Mouse (Mus musculus) thymus, postnatal 4 days (tissue): Measurements from ENCODE around the gene Pip4k2b.

Experiments used
- DNase-seq: peaks from one replicate; pipeline ENCODE4 v3.0.0; 2021

Pip4k2b gene

GRCm38 (mm10) chr11:97689861-97690260, 54.6 kb downstream of the Pip4k2b start:
- DNase-seq = peak; percentile 93

DNA sequence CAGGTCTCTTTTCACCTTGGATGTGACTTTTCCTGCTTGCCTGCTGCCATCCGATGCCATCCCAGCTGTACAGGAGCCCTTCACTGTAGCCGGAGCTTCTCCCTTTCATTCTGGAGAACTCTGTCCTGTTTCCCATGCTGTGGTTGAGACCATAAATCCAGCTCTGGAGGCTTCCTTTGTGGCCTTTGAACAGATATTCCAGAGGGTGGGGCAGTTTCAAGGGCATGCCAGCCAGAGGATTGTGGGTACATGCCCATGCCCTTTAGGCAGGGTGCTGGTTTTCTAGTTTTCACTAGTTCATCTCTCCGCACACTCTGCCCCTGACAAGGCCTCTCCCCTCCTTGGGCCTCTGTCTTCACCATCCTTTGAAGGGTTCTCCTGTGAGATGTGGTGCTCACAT, 57.4 kb downstream of the Pip4k2b start:
- no peak for DNase-seq

DNA sequence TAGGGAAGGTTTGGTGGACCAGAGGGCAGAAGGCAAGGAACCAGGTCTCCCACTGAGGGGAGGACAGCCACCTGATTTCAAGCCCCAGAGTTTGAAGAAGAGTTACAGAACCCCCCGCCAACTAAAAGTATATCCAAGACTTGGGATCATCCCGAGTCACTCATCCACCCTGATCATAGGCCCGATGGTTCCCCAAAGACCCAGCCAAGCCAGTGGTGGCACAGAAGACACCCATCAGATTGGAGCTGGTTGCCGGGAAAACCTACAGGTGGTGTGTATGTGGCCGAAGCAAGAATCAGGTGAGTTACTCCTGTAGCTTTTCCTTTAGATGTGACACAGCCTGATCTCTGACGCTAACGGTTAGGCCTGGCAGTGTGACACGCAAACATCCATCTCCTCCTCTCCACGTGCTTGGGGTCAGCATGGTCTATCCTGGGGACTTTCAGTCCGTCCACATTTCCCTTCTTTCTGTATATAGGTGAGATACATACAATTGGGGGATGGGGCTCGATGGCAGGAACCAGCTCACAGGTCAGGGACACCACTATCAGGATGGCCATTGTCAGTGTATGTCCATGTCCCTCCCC, 58.1 kb downstream of the Pip4k2b start:
- DNase-seq = no peak

DNA sequence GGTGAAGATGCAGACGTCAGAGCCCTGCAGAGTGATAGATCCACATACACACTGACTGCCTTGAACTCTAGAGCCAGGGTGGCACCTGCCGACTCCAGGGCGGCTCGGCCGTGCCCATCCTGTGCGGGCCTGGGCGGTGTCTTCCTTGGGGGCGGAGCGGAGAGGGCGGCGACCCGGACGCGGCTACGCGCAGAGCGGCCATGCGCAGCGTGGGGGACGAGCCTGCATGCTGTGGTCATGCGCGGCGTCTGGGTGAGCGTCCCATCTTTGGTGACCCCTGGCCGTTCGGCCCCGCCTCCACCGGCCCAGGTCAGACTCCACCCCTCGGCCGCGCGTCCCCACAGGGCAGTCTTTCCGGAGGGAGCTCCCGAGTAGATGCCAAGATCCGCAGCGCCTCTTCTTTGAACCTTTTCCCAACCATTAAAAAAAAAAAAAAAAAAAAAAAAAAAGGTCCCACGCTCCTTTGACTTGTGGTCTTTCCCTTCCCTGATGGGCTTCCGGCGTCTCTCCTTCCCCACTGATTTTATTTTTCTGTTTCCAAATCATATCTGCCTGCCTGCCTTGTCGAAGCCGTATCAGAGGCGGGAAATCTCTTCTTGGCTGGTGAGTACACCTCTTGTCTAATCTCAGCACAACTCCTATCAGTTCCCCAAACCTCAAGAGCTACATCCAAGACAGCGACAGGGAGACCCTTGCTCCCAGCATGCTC, 58.7 kb downstream of the Pip4k2b start, which contains the start of gene Cisd3:
TSS of gene Cisd3 (plus strand) at position 214 of the 709 bp plus-strand sequence.
- peak; percentile 85 for DNase-seq

- DNase-seq = no peak
Observed at GRCm38 (mm10) chr11:97684766-97685165, 59.7 kb downstream of the Pip4k2b start.

DNA sequence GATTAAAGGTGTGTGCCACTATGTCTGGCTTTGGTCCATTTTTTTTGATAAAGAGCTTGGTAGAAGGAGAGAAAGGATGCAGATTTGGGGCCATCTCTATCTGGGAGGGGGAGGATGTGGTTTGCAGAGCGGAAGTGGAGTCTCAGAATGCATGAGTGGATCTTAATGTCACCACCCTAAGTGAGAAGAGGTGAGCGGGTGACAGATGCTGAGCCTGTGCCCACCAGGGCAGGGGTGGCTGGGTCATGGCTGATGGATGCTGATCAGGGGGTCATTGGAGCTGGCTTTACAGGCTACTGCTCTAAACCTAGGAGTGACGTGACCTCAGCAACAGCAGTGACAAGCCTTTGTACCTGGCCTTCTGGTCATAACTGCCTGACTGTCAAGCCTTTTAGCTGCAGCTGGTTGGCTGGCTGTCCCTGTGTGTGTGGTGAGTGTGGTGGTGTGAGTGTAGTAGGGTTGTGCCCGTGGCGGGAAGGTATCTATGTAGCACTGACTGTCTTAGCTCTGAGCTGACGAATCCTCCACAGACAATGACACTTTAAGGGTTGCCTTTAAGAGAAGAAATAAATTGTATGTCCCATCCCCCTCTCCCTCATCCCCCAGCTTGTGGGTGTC, 60.3 kb downstream of the Pip4k2b start:
- peak; percentile 64 for DNase-seq

GRCm38 (mm10) chr11:97682504-97683055, 61.9 kb downstream of the Pip4k2b start:
- no peak for DNase-seq

DNA sequence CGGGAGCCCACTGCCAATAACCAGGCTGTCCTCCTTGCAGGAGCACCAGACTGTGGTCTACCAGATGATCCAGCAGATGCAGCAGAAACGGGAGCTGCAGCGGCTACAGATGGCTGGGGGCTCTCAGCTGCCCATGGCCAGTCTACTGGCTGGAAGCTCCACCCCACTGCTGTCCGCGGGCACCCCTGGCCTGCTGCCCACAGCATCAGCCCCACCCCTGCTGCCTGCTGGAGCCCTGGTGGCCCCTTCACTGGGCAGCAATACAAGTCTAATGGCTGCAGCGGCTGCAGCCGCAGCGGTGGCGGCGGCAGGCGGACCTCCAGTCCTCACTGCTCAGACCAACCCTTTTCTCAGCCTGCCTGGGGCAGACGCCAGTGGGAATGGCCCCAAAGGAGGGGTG, 64.1 kb downstream of the Pip4k2b start:
- no peak for DNase-seq

DNA sequence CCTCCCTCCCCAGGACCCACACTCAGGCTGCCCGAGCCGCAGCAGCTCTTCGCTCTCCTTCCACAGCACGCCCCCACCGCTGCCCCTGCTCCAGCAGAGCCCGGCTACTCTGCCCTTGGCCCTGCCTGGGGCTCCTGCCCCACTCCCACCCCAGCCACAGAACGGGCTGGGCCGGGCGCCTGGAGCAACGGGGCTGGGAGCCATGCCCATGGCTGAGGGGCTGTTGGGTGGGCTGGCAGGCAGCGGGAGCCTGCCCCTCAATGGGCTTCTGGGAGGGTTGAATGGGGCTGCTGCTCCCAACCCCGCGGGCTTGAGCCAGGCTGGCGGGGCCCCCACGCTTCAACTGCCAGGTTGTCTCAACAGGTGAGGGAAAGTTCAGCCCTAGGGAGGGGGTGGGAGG, 66.2 kb downstream of the Pip4k2b start:
- DNase-seq = no peak

DNA sequence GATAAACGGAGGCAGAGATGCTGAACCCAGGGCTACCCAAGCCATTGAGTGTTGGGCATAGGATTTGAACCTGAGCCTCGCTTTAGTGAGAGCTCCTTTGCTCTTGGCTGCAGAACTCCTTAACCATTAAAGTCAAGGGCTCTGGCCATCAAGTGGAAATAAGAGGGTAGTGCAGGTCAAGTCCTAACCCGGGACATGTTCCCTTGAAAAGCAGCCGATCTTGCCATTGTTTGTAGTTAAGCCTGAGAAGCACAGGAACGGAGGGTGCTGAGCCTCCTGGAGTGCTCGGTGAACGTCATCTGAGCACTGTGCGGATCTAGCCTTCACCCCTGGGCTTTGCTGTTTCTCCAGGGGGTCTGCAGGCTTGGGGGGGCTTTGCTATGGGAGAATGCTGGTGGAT, 66.7 kb downstream of the Pip4k2b start:
- DNase-seq = no peak

DNA sequence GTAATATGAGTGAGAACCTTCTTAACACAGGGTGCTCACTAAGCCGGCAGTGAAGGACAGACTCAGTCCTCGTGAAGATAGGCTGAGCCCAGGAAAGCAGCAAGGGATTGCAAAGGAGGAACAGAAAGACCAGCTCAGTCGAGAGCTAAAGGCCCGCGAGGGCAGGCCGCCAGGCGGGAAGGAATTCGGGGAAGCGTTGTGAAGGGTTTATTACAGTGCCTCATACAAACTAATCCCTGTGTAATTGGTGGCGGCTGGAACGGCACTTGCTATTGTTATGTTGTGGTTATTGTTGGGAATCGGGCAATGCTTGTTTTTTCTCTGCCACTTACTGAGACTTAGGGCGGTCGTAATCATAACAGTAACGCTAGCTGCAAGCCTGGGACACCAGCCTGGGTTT, 67.1 kb downstream of the Pip4k2b start:
- no peak for DNase-seq

DNA sequence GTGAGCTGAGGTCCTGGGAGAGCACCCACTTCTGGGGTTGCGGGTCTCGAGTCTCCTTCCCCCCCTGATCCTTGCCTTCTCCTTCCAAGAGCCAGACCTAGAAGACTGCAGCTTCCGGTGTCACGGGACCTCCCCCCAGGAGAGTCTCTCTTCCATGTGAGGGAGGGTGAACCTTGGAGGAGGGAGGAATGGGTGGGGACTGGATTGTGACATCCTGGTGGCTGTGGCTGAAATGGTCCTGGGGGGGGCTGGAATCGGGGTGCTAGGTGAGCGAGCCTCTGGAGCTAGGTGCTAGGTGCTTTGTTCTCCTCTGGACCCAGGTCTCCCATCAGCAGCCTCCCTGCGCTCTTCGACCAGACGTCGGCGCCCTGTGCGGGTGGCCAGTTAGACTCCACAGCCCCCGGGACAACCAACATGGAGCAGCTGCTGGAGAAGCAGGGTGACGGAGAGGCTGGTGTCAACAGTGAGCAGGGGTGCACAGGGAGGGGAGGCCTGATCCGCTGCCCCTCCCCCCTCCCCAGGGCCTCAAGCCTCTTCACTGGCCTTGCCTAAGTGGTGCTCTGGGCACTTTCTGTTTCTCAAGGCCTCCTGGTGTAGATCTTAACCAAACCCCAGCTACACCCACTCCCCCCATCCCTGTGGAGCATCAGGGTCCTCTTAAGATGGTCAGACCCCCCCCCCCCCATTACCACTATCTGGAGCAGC, 68.3 kb downstream of the Pip4k2b start:
- no peak for DNase-seq

DNA sequence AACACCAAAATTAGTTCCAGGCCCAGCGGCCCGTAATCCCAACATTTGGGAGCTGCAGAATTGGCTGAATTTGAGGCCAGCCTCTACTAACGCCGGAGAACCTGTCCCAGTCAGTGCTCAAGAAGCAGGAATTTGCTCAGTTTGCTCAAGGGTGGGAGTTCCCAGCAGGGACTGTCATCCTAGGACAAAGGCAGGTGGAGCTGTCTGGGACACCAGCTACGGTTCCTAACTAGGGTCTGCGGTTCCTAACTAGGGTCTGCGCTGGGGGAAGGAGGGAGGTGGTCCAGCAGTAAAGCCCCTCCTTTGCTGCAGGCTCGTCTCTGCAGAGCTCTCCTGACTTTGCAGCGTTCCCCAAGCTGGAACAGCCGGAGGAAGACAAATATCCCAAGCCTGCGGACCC, 71.4 kb downstream of the Pip4k2b start:
- no peak for DNase-seq

DNA sequence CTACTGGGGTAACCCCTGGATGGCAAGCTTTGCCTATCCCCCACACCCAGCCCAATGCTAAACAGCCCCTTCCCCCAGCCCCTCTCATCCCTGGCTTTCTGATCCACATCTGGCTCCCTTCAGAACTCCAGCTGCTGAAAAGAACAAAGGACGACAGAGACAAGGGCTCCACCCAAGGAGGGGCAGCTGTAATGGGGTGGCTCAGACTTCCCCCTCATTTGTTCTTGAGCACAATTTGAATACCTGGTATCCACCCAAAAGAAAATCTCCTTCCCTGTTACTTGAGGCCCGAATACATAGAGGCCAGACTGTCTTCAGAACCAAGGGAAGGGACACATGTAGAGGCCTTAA, 73.4 kb downstream of the Pip4k2b start:
- no peak for DNase-seq

GRCm38 (mm10) chr11:97670234-97671176, 74.0 kb downstream of the Pip4k2b start:
- no peak for DNase-seq

DNA sequence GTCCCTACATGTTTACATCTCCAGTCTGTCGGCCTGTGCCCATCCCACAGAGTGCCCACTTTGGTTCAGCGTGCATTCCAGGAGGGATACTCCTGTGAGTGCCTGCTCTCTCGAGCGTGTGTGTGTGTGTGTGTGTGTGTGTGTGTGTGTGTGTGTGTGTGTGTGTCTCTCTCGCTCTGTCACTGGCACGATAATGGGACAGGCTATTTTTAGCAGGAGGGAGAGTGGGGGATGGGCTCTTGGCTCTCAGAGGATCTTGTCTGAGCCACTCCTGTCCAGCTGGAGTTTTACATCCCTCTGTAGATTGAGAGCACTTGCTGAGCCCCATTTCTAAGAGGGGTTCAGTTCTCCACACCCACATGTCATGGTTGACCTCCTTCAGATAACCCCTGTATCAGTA, 74.7 kb downstream of the Pip4k2b start:
- no peak for DNase-seq

GRCm38 (mm10) chr11:97669268-97669667, 75.2 kb downstream of the Pip4k2b start:
- DNase-seq = no peak

GRCm38 (mm10) chr11:97668160-97668559, 76.3 kb downstream of the Pip4k2b start:
- no peak for DNase-seq

DNA sequence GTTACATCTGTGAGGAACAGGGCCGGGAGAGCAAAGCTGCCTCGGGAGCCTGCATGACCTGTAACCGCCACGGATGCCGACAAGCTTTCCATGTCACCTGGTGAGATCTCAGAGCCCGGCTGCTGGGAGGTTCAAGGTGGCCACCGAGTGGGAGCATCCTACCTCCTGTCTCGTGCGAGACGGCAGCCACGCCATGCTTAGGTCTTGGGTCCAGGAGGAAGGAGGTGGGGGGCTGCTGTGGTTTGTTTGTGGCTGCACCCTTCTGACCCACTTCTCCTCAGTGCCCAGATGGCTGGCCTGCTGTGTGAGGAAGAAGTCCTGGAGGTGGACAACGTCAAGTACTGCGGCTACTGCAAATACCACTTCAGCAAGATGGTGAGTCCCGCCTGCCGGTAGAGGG, 77.7 kb downstream of the Pip4k2b start:
- DNase-seq = no peak

- no peak for DNase-seq
Observed at GRCm38 (mm10) chr11:97666221-97666620, 78.3 kb downstream of the Pip4k2b start.

GRCm38 (mm10) chr11:97665431-97665830, 79.1 kb downstream of the Pip4k2b start:
- no peak for DNase-seq
